Mouse (Mus musculus) cerebellum, postnatal 36 days (tissue): ENCODE measurements around the gene Hes3.

Experiments
- DNase-seq, 2 experiments: peaks; one replicate each; pipeline ENCODE4 v3.0.0; 2021 to 2022; ENCODE audit warnings: mixed read lengths in 2 of 2

Hes3 gene

GRCm38 (mm10) chr4:152277916-152278315 lies 13.5 kb downstream of the Hes3 start:
- no peak for DNase-seq

GRCm38 (mm10) chr4:152276389-152277347 lies 14.8 kb downstream of the Hes3 start:
- peak in 1 of 2 experiments; percentile 67 for DNase-seq

- no peak for DNase-seq
Observed at GRCm38 (mm10) chr4:152274681-152275131, 16.8 kb downstream of the Hes3 start.

GRCm38 (mm10) chr4:152273621-152274236 lies 17.7 kb downstream of the Hes3 start, which contains the start of gene Gpr153:
TSS of gene Gpr153 (plus strand) at chr4:152274232.
- peak in 1 of 2 experiments; percentile 55 for DNase-seq

GRCm38 (mm10) chr4:152273191-152273590 lies 18.3 kb downstream of the Hes3 start:
- DNase-seq, result no peak

- DNase-seq, result no peak
Observed at GRCm38 (mm10) chr4:152272449-152273049, 18.9 kb downstream of the Hes3 start.

- DNase-seq, result no peak
Observed at GRCm38 (mm10) chr4:152272006-152272405, 19.5 kb downstream of the Hes3 start.

GRCm38 (mm10) chr4:152271334-152271733 lies 20.1 kb downstream of the Hes3 start:
- no peak for DNase-seq

GRCm38 (mm10) chr4:152270599-152270998 lies 20.9 kb downstream of the Hes3 start:
- no peak for DNase-seq

GRCm38 (mm10) chr4:152269967-152270366 lies 21.5 kb downstream of the Hes3 start:
- no peak for DNase-seq

GRCm38 (mm10) chr4:152267748-152268369 lies 23.6 kb downstream of the Hes3 start:
- DNase-seq, result peak; percentile 75 to 79

GRCm38 (mm10) chr4:152266236-152266895 lies 25.1 kb downstream of the Hes3 start:
- peak; percentile 72 to 78 for DNase-seq

- no peak for DNase-seq
Observed at GRCm38 (mm10) chr4:152265791-152266190, 25.7 kb downstream of the Hes3 start.

- peak in 1 of 2 experiments; percentile 44 for DNase-seq
Observed at GRCm38 (mm10) chr4:152264867-152265568, 26.4 kb downstream of the Hes3 start.

GRCm38 (mm10) chr4:152264177-152264530 lies 27.3 kb downstream of the Hes3 start:
- DNase-seq, result no peak

- DNase-seq, result no peak
Observed at GRCm38 (mm10) chr4:152263512-152264176, 27.8 kb downstream of the Hes3 start.

- no peak for DNase-seq
Observed at GRCm38 (mm10) chr4:152263089-152263488, 28.4 kb downstream of the Hes3 start.

- DNase-seq, result no peak
Observed at GRCm38 (mm10) chr4:152262187-152262586, 29.3 kb downstream of the Hes3 start.

- DNase-seq, result no peak
Observed at GRCm38 (mm10) chr4:152260451-152260850, 31.0 kb downstream of the Hes3 start.

- peak; percentile 76 to 78 for DNase-seq
Observed at GRCm38 (mm10) chr4:152257070-152257469, 34.4 kb downstream of the Hes3 start.

- DNase-seq, result no peak
Observed at GRCm38 (mm10) chr4:152253183-152253759, 38.2 kb downstream of the Hes3 start.
